In the genomic region with DNA sequence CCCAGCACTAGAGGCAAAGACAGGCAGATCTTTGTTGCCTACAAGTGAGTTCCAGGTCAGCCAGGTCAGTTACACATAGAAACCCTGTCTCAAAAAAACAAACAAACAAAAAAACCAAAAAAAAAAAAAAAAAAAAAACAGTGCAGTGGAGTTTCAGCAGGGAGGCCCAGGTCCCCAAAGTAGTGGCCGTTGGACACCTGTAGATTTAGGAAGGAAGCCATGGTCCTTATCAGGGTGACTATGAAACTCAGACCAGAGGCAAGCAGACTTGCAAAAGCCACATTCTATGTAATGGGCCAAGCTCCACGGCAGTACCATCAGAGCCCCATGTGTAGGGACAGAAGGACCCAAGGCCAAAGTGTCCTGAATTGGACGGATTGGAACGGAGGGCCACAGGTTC, we compare ENCODE assay signal across 9 mouse cellular contexts. TPM values are rescaled to one million over a fixed set of nuclear protein-coding genes. Genes with fewer than 3 reads are reported as not detected.
DNase-seq lines count a peak whose midpoint lies in the region; ATAC-seq and TF ChIP-seq lines count a peak whose summit lies in the region.
"Had no signal": no experiment of that assay in that cellular context is flagged by ENCODE, and none has a peak within 500 bp of the region (broad histone marks: within the 10 kb centered on the region; RNA-seq: fewer than 3 reads in every experiment).

No protein-coding gene starts in this region.

- TF ChIP-seq EP300 in MEL (IDR thresholded peaks at IDR 0.05; ENCODE audit: low read depth in 1 of 2, low read length in 2 of 2) = peak; percentile 78 to 80

- ATAC-seq in heart, embryonic 16.5 days (replicated peaks; ENCODE audit: extremely low read depth, insufficient read depth, low FRiP score) = no peak
- no peak for ATAC-seq in hindbrain, embryonic 11.5 days (ENCODE audit: low FRiP score)

- peaks cover 23% of the 10 kb centered on the region for H3K4me1 ChIP-seq in heart, embryonic 16.5 days (ENCODE audit: control insufficient read depth, insufficient read depth, low read length)
- peaks cover 6 to 31% of the 10 kb centered on the region in 2 experiments; a peak in 3 of 4 replicates for H3K4me1 ChIP-seq in MEL (ENCODE audit: control insufficient read depth in 1 of 2, insufficient read depth in 2 of 2, low read length in 2 of 2)
- peaks cover 7% of the 10 kb centered on the region for H3K4me1 ChIP-seq in hindbrain, embryonic 11.5 days (replicated peaks; ENCODE audit: control insufficient read depth, insufficient read depth, low read length)
- peaks cover 57% of the 10 kb centered on the region for H3K4me1 ChIP-seq in midbrain, embryonic 10.5 days

- H3K9ac ChIP-seq in heart, embryonic 16.5 days (ENCODE audit: low read length) = peak overlapping the region; percentile 84
- peak overlapping the region; percentile 78 for H3K9ac ChIP-seq in MEL (ENCODE audit: control insufficient read depth, low read depth, low read length, poor library complexity, severe bottlenecking)
- H3K9ac ChIP-seq in hindbrain, embryonic 11.5 days (ENCODE audit: low read depth, low read length) = no peak overlapping the region

- no peaks in the 10 kb centered on the region for H3K27me3 ChIP-seq in heart, embryonic 16.5 days (ENCODE audit: control insufficient read depth, insufficient read depth, low read length)
- no peaks in the 10 kb centered on the region for H3K27me3 ChIP-seq in MEL (ENCODE audit: control insufficient read depth in 1 of 2, insufficient read depth in 2 of 2, low read length in 2 of 2)
- H3K27me3 ChIP-seq in hindbrain, embryonic 11.5 days (ENCODE audit: control insufficient read depth, insufficient read depth, low read length) = no peaks in the 10 kb centered on the region
- H3K27me3 ChIP-seq in midbrain, embryonic 10.5 days (ENCODE audit: low read depth, poor library complexity, severe bottlenecking) = no peaks in the 10 kb centered on the region

- 67% methylated on average over 4 of the region's 4 CpGs for WGBS in heart, embryonic 16.5 days
- 76% methylated on average over 4 of the region's 4 CpGs for WGBS in hindbrain, embryonic 11.5 days
- WGBS in midbrain, embryonic 10.5 days = 82% methylated on average over 4 of the region's 4 CpGs

- H3K4me3 ChIP-seq in heart, embryonic 16.5 days (ENCODE audit: low read length) = peak overlapping the region; percentile 68
- peak overlapping the region; percentile 81 to 98 for H3K4me3 ChIP-seq in MEL (ENCODE audit: control insufficient read depth in 1 of 2, insufficient read depth in 1 of 2, low read depth in 2 of 2, low read length in 2 of 2)
- peak overlapping the region; percentile 58 for H3K4me3 ChIP-seq in hindbrain, embryonic 11.5 days (ENCODE audit: low read depth, low read length)
- H3K4me3 ChIP-seq in midbrain, embryonic 10.5 days = peak overlapping the region; percentile 66

- no peak for TF ChIP-seq POLR2A in MEL (IDR thresholded peaks at IDR 0.05; ENCODE audit: control insufficient read depth in 1 of 2, insufficient read depth in 1 of 2, low read depth in 1 of 2, low read length in 2 of 2, poor library complexity in 1 of 2)

- DNase-seq in heart, postnatal 4 days = no peak
- DNase-seq in MEL (ENCODE audit: low read depth, low spot score) = peak; percentile 57
- DNase-seq in hindbrain, embryonic 11.5 days (ENCODE audit: low spot score) = no peak
- DNase-seq in midbrain, embryonic 10.5 days (ENCODE audit: low spot score) = no peak
- no peak for DNase-seq in right cerebral cortex, postnatal 25 days
- DNase-seq in adrenal gland, adult 2 months = no peak
- no peak for DNase-seq in adrenal gland, postnatal 36 days
- DNase-seq: cerebellum, adult 11 months had no signal

- peaks cover 3% of the 10 kb centered on the region; the same call in 1 of the 2 replicates for H3K36me3 ChIP-seq in heart, embryonic 16.5 days (ENCODE audit: control insufficient read depth, insufficient read depth)
- H3K36me3 ChIP-seq in MEL (ENCODE audit: control insufficient read depth in 1 of 2, insufficient read depth in 2 of 2, low read length in 2 of 2) = peaks cover 0 to 15% of the 10 kb centered on the region in 2 experiments; a peak in 2 of 4 replicates
- H3K36me3 ChIP-seq in hindbrain, embryonic 11.5 days (ENCODE audit: control insufficient read depth, insufficient read depth, low read length) = no peaks in the 10 kb centered on the region
- H3K36me3 ChIP-seq in midbrain, embryonic 10.5 days = peaks cover 24% of the 10 kb centered on the region

- no peak for TF ChIP-seq RAD21 in MEL (IDR thresholded peaks at IDR 0.05; ENCODE audit: low read depth, low read length)

- H3K79me2 ChIP-seq in MEL (ENCODE audit: control insufficient read depth, insufficient read depth, low read length, poor library complexity) = peaks cover 30% of the 10 kb centered on the region

- no peaks in the 10 kb centered on the region for H3K9me3 ChIP-seq in heart, embryonic 16.5 days (replicated peaks; ENCODE audit: control insufficient read depth, low read length)
- no peaks in the 10 kb centered on the region for H3K9me3 ChIP-seq in MEL (replicated peaks; ENCODE audit: insufficient read depth, low read length)
- H3K9me3 ChIP-seq in hindbrain, embryonic 11.5 days (ENCODE audit: control insufficient read depth, low read length) = no peaks in the 10 kb centered on the region
- H3K9me3 ChIP-seq in midbrain, embryonic 10.5 days (replicated peaks) = no peaks in the 10 kb centered on the region

- no peak overlapping the region for H3K27ac ChIP-seq in heart, embryonic 16.5 days (ENCODE audit: low read length)
- peak overlapping the region; percentile 98 for H3K27ac ChIP-seq in MEL (ENCODE audit: control insufficient read depth, low read depth, low read length)
- no peak overlapping the region for H3K27ac ChIP-seq in hindbrain, embryonic 11.5 days (ENCODE audit: low read depth, low read length)
- peak overlapping the region; percentile 89; the same call in 1 of the 2 replicates for H3K27ac ChIP-seq in midbrain, embryonic 10.5 days (replicated peaks)

- TF ChIP-seq CTCF in MEL (IDR thresholded peaks at IDR 0.05 in 2 of 3, conservative IDR thresholded peaks at IDR 0.05 in 1 of 3; ENCODE audit: control insufficient read depth in 1 of 3, insufficient read depth in 1 of 3, low read depth in 2 of 3, low read length in 3 of 3, poor library complexity in 1 of 3, severe bottlenecking in 1 of 3) = no peak

- H3K4me2 ChIP-seq in heart, embryonic 16.5 days (ENCODE audit: low read depth, low read length) = peak overlapping the region; percentile 82
- H3K4me2 ChIP-seq in hindbrain, embryonic 11.5 days (replicated peaks; ENCODE audit: low read depth, low read length) = peak overlapping the region; percentile 71

RNA-seq across cellular contexts. Expression of a gene that starts 1.0 kb away (rescaled TPM):
- 0.54 and 0.69 TPM in 2 replicates for polyA plus RNA-seq in heart, embryonic 16.5 days (2015; fragmentation: Nextera tagmentation; extraction: Ambion mirVana)
- total RNA-seq in heart, postnatal 4 days (2021) = 1 to 10 TPM in 1 of 2 experiments, under 1 TPM in 1; 0.74 to 1.1 TPM
- 1.8 and 2.3 TPM in 2 replicates for total RNA-seq in MEL (2012; rRNA removed)
- polyA plus RNA-seq in MEL (2012; ENCODE audit: insufficient read depth in 1 of 2, insufficient read length in 2 of 2, low read depth in 1 of 2, low replicate concordance in 2 of 2, missing spikeins in 1 of 2) = 1 to 10 TPM in 1 of 2 experiments, not detected in 1; 6.8 TPM
- 0.18 and 0.39 TPM in 2 replicates for polyA plus RNA-seq in hindbrain, embryonic 11.5 days (2014; fragmentation: Nextera tagmentation; extraction: Ambion mirVana)
- polyA plus RNA-seq in midbrain, embryonic 10.5 days (2016; fragmentation: Nextera tagmentation; extraction: Ambion mirVana) = 0.62 and 0.96 TPM in 2 replicates
- 1 to 10 TPM; 1.3 to 1.4 TPM for total RNA-seq in adrenal gland, adult 2 months (2021)
- 1.8 and 2.2 TPM in 2 replicates for polyA plus RNA-seq in adrenal gland, adult 2 months (2012; rRNA removed)
- 1 to 10 TPM in 1 of 2 experiments, under 1 TPM in 1; 0.99 to 1.6 TPM for total RNA-seq in adrenal gland, postnatal 36 days (2021)

RNA-seq across cellular contexts. Expression of a gene that starts 2.9 kb away (rescaled TPM):
- 15.1 and 19.2 TPM in 2 replicates for polyA plus RNA-seq in heart, embryonic 16.5 days (2015; fragmentation: Nextera tagmentation; extraction: Ambion mirVana)
- 10 to 100 TPM; 12.2 to 12.4 TPM for total RNA-seq in heart, postnatal 4 days (2021)
- 14.3 and 15.1 TPM in 2 replicates for total RNA-seq in MEL (2012; rRNA removed)
- polyA plus RNA-seq in MEL (2012; ENCODE audit: insufficient read depth in 1 of 2, insufficient read length in 2 of 2, low read depth in 1 of 2, low replicate concordance in 2 of 2, missing spikeins in 1 of 2) = 10 to 100 TPM in 1 of 2 experiments, not detected in 1; 74.0 TPM
- 10.5 and 11.3 TPM in 2 replicates for polyA plus RNA-seq in hindbrain, embryonic 11.5 days (2014; fragmentation: Nextera tagmentation; extraction: Ambion mirVana)
- polyA plus RNA-seq in midbrain, embryonic 10.5 days (2016; fragmentation: Nextera tagmentation; extraction: Ambion mirVana) = 17.6 and 18.2 TPM in 2 replicates
- total RNA-seq in adrenal gland, adult 2 months (2021) = 10 to 100 TPM; 15.9 to 19.2 TPM
- 111 TPM in 2 replicates for polyA plus RNA-seq in adrenal gland, adult 2 months (2012; rRNA removed)
- 10 to 100 TPM; 14.5 to 19.5 TPM for total RNA-seq in adrenal gland, postnatal 36 days (2021)

RNA-seq across cellular contexts. Expression of a gene that starts 4.9 kb away (rescaled TPM):
- polyA plus RNA-seq in heart, embryonic 16.5 days (2015; fragmentation: Nextera tagmentation; extraction: Ambion mirVana) = 7.5 and 8.4 TPM in 2 replicates
- total RNA-seq in heart, postnatal 4 days (2021) = 1 to 10 TPM; 3.4 to 4.7 TPM
- 1.1 and 1.3 TPM in 2 replicates for total RNA-seq in MEL (2012; rRNA removed)
- polyA plus RNA-seq in MEL (2012; ENCODE audit: insufficient read depth in 1 of 2, insufficient read length in 2 of 2, low read depth in 1 of 2, low replicate concordance in 2 of 2, missing spikeins in 1 of 2) = 1 to 10 TPM in 1 of 2 experiments, not detected in 1; 3.4 TPM
- polyA plus RNA-seq in hindbrain, embryonic 11.5 days (2014; fragmentation: Nextera tagmentation; extraction: Ambion mirVana) = 3.6 and 4.4 TPM in 2 replicates
- polyA plus RNA-seq in midbrain, embryonic 10.5 days (2016; fragmentation: Nextera tagmentation; extraction: Ambion mirVana) = 6.8 and 9.3 TPM in 2 replicates
- 10 to 100 TPM; 13.7 to 15.2 TPM for total RNA-seq in adrenal gland, adult 2 months (2021)
- 6.3 and 7.0 TPM in 2 replicates for polyA plus RNA-seq in adrenal gland, adult 2 months (2012; rRNA removed)
- total RNA-seq in adrenal gland, postnatal 36 days (2021) = 10 to 100 TPM in 1 of 2 experiments, 1 to 10 TPM in 1; 8.6 to 10.1 TPM

RNA-seq across cellular contexts. Expression of a gene that starts 5.9 kb away (rescaled TPM):
- 45.7 and 46.5 TPM in 2 replicates for polyA plus RNA-seq in heart, embryonic 16.5 days (2015; fragmentation: Nextera tagmentation; extraction: Ambion mirVana)
- 10 to 100 TPM; 41.6 to 44.4 TPM for total RNA-seq in heart, postnatal 4 days (2021)
- 136 and 147 TPM in 2 replicates for total RNA-seq in MEL (2012; rRNA removed)
- polyA plus RNA-seq in MEL (2012; ENCODE audit: insufficient read depth in 1 of 2, insufficient read length in 2 of 2, low read depth in 1 of 2, low replicate concordance in 2 of 2, missing spikeins in 1 of 2) = 100 to 1,000 TPM in 1 of 2 experiments, not detected in 1; 292 TPM
- 26.9 and 27.7 TPM in 2 replicates for polyA plus RNA-seq in hindbrain, embryonic 11.5 days (2014; fragmentation: Nextera tagmentation; extraction: Ambion mirVana)
- polyA plus RNA-seq in midbrain, embryonic 10.5 days (2016; fragmentation: Nextera tagmentation; extraction: Ambion mirVana) = 46.3 and 56.8 TPM in 2 replicates
- total RNA-seq in adrenal gland, adult 2 months (2021) = 10 to 100 TPM; 36.0 to 41.7 TPM
- 67.3 and 80.0 TPM in 2 replicates for polyA plus RNA-seq in adrenal gland, adult 2 months (2012; rRNA removed)
- 10 to 100 TPM; 37.8 to 43.1 TPM for total RNA-seq in adrenal gland, postnatal 36 days (2021)

RNA-seq across cellular contexts. Expression of a gene that starts 13.8 kb away (rescaled TPM):
- 87.4 and 87.7 TPM in 2 replicates for polyA plus RNA-seq in heart, embryonic 16.5 days (2015; fragmentation: Nextera tagmentation; extraction: Ambion mirVana)
- 10 to 100 TPM; 43.4 to 49.7 TPM for total RNA-seq in heart, postnatal 4 days (2021)
- 24.8 and 32.0 TPM in 2 replicates for total RNA-seq in MEL (2012; rRNA removed)
- polyA plus RNA-seq in MEL (2012; ENCODE audit: insufficient read depth in 1 of 2, insufficient read length in 2 of 2, low read depth in 1 of 2, low replicate concordance in 2 of 2, missing spikeins in 1 of 2) = 10 to 100 TPM in 1 of 2 experiments, not detected in 1; 31.3 TPM
- polyA plus RNA-seq in hindbrain, embryonic 11.5 days (2014; fragmentation: Nextera tagmentation; extraction: Ambion mirVana) = 116 and 123 TPM in 2 replicates
- 143 and 150 TPM in 2 replicates for polyA plus RNA-seq in midbrain, embryonic 10.5 days (2016; fragmentation: Nextera tagmentation; extraction: Ambion mirVana)
- total RNA-seq in adrenal gland, adult 2 months (2021) = 10 to 100 TPM; 36.8 to 52.8 TPM
- 92.1 and 102 TPM in 2 replicates for polyA plus RNA-seq in adrenal gland, adult 2 months (2012; rRNA removed)
- total RNA-seq in adrenal gland, postnatal 36 days (2021) = 10 to 100 TPM; 35.8 to 37.8 TPM

Comparison
In these comparisons a context has a peak if more than half of its experiments do, and no peak if none do; other contexts are left out.
1. H3K27ac ChIP-seq: peak in MEL (single experiment) and midbrain, embryonic 10.5 days (single experiment); none in heart, embryonic 16.5 days (single experiment) and hindbrain, embryonic 11.5 days (single experiment).
2. Peak in every context shown above with its lines, with median percentiles within 50 percentile points of each other: H3K4me3 ChIP-seq.